Mouse (Mus musculus) embryonic facial prominence, embryonic 13.5 days (tissue): ENCODE data around the gene Serinc3. TPM values are rescaled to one million over a fixed set of nuclear protein-coding genes. Genes with fewer than 3 reads are reported as not detected.
"Not testable (repeated sequence)": the region's sequence is repeated elsewhere in the genome, so short reads cannot be mapped to it uniquely, and the experiment has no call there.

Experiments used
- ATAC-seq: fragments of 200-750 bp; cut with Nextera tagmentation; 2 replicates; pipeline ENCODE4 v1.8.0; 2017; ENCODE audit warnings: low read depth; ENCODE audit not compliant: insufficient number of reproducible peaks, insufficient read depth, low FRiP score, low TSS enrichment
- H3K27ac ChIP-seq: fragments of 300-500 bp; sonication (generic); 2 replicates; pipeline ENCODE4 v1.5.1; 2015; ENCODE audit warnings: moderate library complexity, mild to moderate bottlenecking, inconsistent platforms
- H3K27me3 ChIP-seq: fragments of 300-500 bp; sonication (generic); 2 replicates; pipeline ENCODE4 v1.6.1; 2015; ENCODE audit warnings: mild to moderate bottlenecking, inconsistent platforms
- H3K36me3 ChIP-seq: fragments of 300-500 bp; sonication (generic); 2 replicates; pipeline ENCODE4 v1.6.1; 2015; ENCODE audit warnings: mild to moderate bottlenecking, inconsistent platforms
- H3K4me1 ChIP-seq: fragments of 300-500 bp; sonication (generic); 2 replicates; pipeline ENCODE4 v1.6.1; 2015; ENCODE audit warnings: inconsistent platforms
- H3K4me2 ChIP-seq: fragments of 300-500 bp; sonication (generic); 2 replicates; pipeline ENCODE4 v1.6.1; 2015; ENCODE audit warnings: moderate library complexity, mild to moderate bottlenecking, inconsistent platforms
- H3K4me3 ChIP-seq: fragments of 300-500 bp; sonication (generic); 2 replicates; pipeline ENCODE4 v1.5.1; 2015; ENCODE audit warnings: mild to moderate bottlenecking, inconsistent platforms
- H3K9ac ChIP-seq: fragments of 300-500 bp; sonication (generic); 2 replicates; pipeline ENCODE4 v1.6.1; 2015; ENCODE audit warnings: mild to moderate bottlenecking, inconsistent platforms
- H3K9me3 ChIP-seq: fragments of 300-500 bp; sonication (generic); 2 replicates; pipeline ENCODE4 v1.6.1; 2016; ENCODE audit warnings: inconsistent platforms
- WGBS: fragments of 180-500 bp; shearing (Covaris S2); methylation state at CpG from one replicate; pipeline ENCODE4 v1.1.7; 2015; ENCODE audit warnings: mixed read lengths; 5-methylcytosine and 5-hydroxymethylcytosine counted together
- polyA plus RNA-seq: library from polyadenylated mRNA; unstranded; fragments of >200 nt; fragmentation: Nextera tagmentation; extraction: Ambion mirVana; gene quantifications from 2 replicates; pipeline ENCODE4 v1.2.1, GENCODE M21; 2015

Serinc3 gene
- polyA plus RNA-seq, 1 experiment from 2014 or later = 26.4 TPM

DNA sequence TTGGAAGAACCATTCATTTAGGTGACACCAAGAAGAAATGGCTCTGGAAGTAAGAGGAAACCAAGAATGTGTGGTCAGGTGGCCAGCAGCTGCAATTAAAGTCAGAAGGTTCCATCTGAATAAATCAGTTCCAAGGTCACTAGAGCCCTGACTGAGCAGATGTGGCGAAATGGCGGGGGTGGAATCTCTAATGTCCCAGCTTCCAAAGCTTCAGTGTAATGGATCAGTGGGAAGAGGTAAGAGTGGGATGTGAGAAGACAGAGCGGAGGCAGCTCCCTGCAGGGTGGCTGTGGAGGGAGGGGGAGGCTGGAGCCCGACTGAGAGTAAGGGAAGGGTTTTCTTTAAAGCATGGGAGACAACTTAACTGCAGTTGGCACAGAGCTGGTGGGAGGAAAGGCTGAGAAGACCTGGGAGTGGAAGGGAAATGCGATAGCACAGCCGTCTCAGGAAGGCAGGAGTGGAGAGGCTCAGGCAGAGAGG lies 16.5 kb upstream of the Serinc3 start:
- no peaks in the 10 kb centered on the region for H3K9me3 ChIP-seq
- H3K4me1 ChIP-seq = peaks cover 17% of the 10 kb centered on the region
- no peak for ATAC-seq
- H3K36me3 ChIP-seq = no peaks in the 10 kb centered on the region
- H3K27me3 ChIP-seq = no peaks in the 10 kb centered on the region
- H3K4me3 ChIP-seq = no peak overlapping the region
- no peak overlapping the region for H3K4me2 ChIP-seq
- 0 out of 2 replicates have a peak overlapping the region, but pooled peaks have one; percentile 27 for H3K9ac ChIP-seq
- 50% methylated on average over 6 of the region's 6 CpGs for WGBS
- H3K27ac ChIP-seq = no peak overlapping the region

DNA sequence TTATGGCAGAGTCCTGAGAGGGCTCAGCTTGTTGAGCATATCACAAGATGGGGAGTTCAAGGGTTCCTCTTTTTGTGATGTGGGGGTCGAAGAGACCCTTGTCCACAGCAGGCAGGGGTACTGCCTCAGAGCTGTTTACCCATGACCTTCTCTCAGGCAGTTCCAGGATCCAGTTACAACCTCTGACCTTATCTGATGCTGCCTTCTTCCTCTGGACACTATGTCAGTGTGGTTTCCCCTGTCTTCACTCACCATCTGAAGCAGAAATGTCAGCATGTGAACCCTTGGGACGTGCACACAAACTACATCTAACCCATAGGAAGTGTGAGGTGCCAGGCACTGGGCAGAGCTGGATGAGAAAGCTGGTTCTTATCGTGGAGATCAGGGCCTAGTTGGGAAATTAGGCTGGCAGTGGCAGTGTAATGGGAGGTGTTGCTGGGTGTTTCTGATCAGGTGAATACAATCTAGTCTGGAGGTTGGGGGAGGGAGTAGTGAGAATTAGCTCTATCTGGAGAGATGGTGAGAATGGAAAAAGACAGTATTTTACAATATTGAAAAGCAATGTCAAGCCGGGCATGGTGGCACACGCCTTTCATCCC lies 15.3 kb upstream of the Serinc3 start:
- Histone ChIP-seq H3K36me3 (no peaks in the 10 kb centered on the region), H3K9ac (no peak overlapping the region), H3K27ac (no peak overlapping the region), H3K27me3 (no peaks in the 10 kb centered on the region), H3K9me3 (no peaks in the 10 kb centered on the region), H3K4me2 (no peak overlapping the region), H3K4me1 (peaks cover 17% of the 10 kb centered on the region), H3K4me3 (no peak overlapping the region)
- 67% methylated on average over 5 of the region's 5 CpGs for WGBS
- no peak for ATAC-seq

DNA sequence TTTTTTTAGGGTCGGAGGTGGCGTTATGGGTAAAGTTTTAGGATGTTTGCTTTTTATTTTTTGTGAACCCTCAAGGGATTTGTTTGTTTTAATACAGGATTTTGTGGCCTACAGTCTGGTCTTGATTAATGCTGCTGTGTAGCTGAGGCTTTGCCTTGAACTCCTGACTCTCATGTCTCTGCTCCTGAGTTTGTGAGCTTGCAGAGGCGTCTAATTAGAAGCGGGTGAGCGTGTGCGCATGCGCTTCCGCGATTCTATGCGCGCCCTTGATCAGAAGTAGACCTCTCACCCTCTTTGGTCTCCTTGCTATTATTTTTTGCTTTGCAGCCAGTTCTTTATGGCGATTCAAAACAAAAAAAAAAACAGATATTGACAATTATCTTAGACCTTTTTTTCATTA lies 14.5 kb upstream of the Serinc3 start:
- H3K27me3 ChIP-seq = no peaks in the 10 kb centered on the region
- H3K4me3 ChIP-seq = peak overlapping the region; percentile 85
- H3K9me3 ChIP-seq = no peaks in the 10 kb centered on the region
- H3K4me2 ChIP-seq = peak overlapping the region; percentile 60
- H3K27ac ChIP-seq = peak overlapping the region; percentile 30; the same call in 1 of the 2 replicates
- no peaks in the 10 kb centered on the region for H3K36me3 ChIP-seq
- peak overlapping the region; percentile 85; the same call in 1 of the 2 replicates for H3K9ac ChIP-seq
- peaks cover 17% of the 10 kb centered on the region for H3K4me1 ChIP-seq
- no peak for ATAC-seq
- 55% methylated on average over 12 of the region's 12 CpGs for WGBS

GRCm38 (mm10) chr2:163658941-163659340 lies 14.0 kb upstream of the Serinc3 start:
- Histone ChIP-seq H3K9ac (peak overlapping the region; percentile 85), H3K9me3 (no peaks in the 10 kb centered on the region), H3K4me2 (peak overlapping the region; percentile 60), H3K27me3 (no peaks in the 10 kb centered on the region), H3K36me3 (no peaks in the 10 kb centered on the region), H3K4me3 (peak overlapping the region; percentile 85), H3K4me1 (peaks cover 17% of the 10 kb centered on the region), H3K27ac (peak overlapping the region; percentile 30; the same call in 1 of the 2 replicates)
- ATAC-seq = no peak
- under 1% methylated on average over 8 of the region's 8 CpGs for WGBS

DNA sequence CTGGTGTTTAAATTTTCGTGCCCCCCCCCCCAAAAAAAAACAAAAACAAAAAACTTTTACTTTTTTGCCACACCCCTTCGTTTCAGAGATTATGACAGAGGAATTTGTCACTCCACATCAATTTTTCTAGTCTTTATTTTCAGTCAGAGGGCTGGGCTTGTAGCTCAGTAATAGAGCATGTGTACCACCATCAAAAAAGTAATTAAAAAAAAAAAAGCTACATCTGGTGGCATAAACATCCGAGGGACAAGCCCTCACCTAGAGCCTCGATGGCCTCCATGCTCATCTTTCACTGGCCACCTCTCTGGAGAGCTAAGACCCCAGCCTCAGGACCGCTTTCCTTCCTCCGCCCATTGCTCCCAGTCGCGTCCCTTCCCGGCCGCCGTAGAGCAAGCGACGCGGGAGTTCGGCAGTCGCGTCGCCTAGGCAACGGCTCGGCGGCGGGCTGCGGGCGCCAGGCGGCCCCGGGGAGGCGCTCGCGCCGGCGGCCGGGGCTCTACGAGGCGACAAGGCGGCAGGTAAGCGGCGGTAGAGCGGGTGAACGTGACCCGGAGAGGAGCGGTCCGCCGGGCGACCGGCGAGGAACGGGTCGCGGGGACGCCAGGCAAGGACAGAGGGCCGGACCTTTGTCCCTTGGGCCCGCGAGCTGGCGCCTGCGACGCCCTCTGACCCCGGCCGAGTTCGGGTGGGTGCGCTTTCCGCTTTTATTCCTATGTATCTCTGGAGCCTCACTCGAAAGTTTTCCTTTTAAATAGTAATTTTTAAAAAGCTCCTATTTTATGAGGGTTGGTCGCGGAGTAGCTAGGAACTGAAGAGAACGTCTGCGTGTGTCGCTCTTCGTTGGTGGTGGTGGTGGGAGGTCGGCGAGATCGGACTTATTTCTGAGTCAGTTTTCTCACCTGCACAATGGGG lies 13.3 kb upstream of the Serinc3 start, which contains the start of gene Pkig:
Gene Pkig, plus strand, starts transcription at position 412 of the 912 bp plus-strand sequence.
- Histone ChIP-seq H3K27ac (peak within 1 kb of the TSS; percentile 68), H3K4me2 (peak within 1 kb of the TSS; percentile 60), H3K9ac (peak within 1 kb of the TSS; percentile 85), H3K9me3 (no peaks in the 10 kb centered on the region), H3K4me1 (peaks cover 17% of the 10 kb centered on the region), H3K36me3 (no peaks in the 10 kb centered on the region), H3K27me3 (no peaks in the 10 kb centered on the region), H3K4me3 (peak within 1 kb of the TSS; percentile 85)
- WGBS = under 1% methylated on average over 71 of the region's 71 CpGs
- ATAC-seq = peak; percentile 72

DNA sequence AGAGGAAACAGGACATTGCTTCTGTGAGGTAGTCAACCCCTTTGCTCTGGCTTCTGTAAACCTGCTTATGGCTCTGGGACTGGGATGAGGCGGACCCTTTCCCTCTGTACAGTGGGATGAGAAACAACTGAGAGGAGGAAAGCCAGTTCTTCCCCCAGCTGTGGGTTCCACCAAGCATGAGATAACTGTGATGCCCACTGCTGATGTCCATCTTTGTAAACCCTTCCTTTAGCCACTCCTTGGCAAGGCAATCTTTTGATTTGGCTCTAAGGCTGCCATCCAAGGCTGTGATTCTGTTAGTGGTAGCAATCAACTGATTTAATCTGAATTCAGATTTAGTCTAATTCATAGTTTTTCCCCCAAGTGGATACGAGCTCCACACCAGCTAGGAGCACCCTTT lies 12.6 kb upstream of the Serinc3 start:
- no peaks in the 10 kb centered on the region for H3K36me3 ChIP-seq
- H3K4me3 ChIP-seq = no peak overlapping the region
- no peak overlapping the region for H3K9ac ChIP-seq
- no peaks in the 10 kb centered on the region for H3K27me3 ChIP-seq
- no peak overlapping the region for H3K27ac ChIP-seq
- no peaks in the 10 kb centered on the region for H3K9me3 ChIP-seq
- ATAC-seq = no peak
- WGBS = 78% methylated on average over 2 of the region's 2 CpGs
- H3K4me1 ChIP-seq = peaks cover 17% of the 10 kb centered on the region
- no peak overlapping the region for H3K4me2 ChIP-seq

DNA sequence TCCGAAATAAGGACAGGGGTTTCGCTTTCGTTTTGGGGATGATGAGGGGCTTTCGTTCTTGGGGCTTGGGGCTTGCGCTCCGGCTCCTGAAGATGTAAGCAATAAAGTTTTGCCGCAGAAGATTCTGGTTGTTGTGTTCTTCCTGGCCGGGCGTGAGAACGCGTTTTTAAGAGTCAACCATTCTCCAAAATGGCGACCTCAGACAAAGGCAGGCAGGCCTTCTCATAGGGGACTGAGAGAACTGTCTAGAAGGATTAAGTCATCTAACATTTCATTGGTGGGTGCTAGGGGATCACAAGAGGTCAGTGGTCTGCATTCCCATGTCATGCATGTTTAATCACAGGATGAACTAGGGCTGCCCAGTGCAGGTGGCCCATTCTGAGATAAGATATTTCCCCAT lies 10.8 kb upstream of the Serinc3 start:
- ATAC-seq, H3K4me2 ChIP-seq, H3K36me3 ChIP-seq, H3K27me3 ChIP-seq, H3K9ac ChIP-seq, H3K4me1 ChIP-seq, H3K27ac ChIP-seq, H3K9me3 ChIP-seq, H3K4me3 ChIP-seq: not testable (repeated sequence)
- WGBS = 95% methylated on average over 9 of the region's 12 CpGs

GRCm38 (mm10) chr2:163646461-163647080 lies 1.6 kb upstream of the Serinc3 start:
- Histone ChIP-seq H3K4me3 (no peak overlapping the region), H3K27ac (no peak overlapping the region), H3K9ac (no peak overlapping the region), H3K9me3 (peaks cover 5% of the 10 kb centered on the region; the same call in 1 of the 2 replicates), H3K4me2 (no peak overlapping the region), H3K4me1 (peaks cover 22% of the 10 kb centered on the region), H3K27me3 (no peaks in the 10 kb centered on the region), H3K36me3 (no peaks in the 10 kb centered on the region)
- ATAC-seq = no peak
- WGBS = 89% methylated on average over 5 of the region's 5 CpGs

DNA sequence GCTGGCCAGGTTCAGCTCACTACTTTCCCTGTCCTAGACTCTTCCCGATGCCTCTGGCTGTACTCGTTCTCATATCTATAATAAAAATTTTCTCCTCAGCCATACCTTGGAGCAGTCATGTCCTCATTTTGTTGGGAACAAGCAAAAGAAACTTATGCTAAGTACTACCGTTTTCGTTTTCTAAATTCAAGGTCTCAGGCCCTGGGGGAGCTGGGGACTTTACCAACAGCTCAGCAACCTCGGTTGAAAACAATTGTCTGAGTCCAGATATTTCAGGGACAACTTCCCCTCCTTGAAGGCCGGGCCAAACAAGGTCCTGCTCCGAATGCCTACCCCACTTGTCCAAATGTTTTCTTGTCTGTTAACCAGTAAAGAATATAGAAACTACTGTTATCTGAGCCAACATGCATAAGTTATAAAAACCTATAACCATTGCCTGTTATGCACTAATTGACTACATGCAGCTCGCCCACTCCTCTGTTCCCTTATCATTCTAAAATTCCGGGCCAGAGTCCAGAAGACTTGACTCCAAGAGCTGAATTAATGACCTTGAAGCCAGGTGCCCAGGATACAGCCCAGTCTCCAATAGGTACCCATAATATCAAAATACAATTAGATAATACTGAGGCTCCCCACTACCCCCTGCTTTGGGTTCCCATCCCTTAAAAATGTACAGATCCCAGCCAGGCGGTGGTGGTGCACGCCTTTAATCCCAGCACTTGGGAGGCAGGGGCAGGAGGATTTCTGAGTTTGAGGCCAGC lies 949 bp upstream of the Serinc3 start:
- WGBS = 78% methylated on average over 11 of the region's 11 CpGs
- H3K4me1 ChIP-seq = peaks cover 22% of the 10 kb centered on the region
- peak overlapping the region; percentile 64; the same call in 1 of the 2 replicates for H3K4me2 ChIP-seq
- H3K27ac ChIP-seq = peak overlapping the region; percentile 98
- H3K9ac ChIP-seq = 0 out of 2 replicates have a peak overlapping the region, but pooled peaks have one; percentile 89
- 0 out of 2 replicates have a peak, but pooled peaks cover 5% of the 10 kb centered on the region for H3K9me3 ChIP-seq
- no peaks in the 10 kb centered on the region for H3K36me3 ChIP-seq
- no peaks in the 10 kb centered on the region for H3K27me3 ChIP-seq
- no peak overlapping the region for H3K4me3 ChIP-seq
- ATAC-seq = no peak

DNA sequence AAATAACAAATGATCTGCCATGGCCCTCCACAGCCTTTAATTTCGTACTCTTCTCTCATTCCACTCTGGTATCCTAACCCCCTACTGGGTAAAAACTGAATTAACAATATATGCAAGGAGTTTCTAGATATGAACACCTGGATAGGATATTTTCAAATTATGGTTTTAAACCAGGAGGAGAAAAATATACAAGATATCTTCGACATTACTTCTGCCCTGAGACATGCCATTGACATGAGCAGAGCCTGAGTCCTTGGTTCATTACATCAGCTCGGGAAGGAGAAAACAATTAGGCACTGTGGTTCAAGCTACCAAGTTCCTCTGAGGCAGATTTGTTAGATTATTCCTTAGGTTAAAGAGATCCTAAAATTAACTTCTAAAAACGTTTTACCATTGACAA lies 884 bp downstream of the Serinc3 start:
- Histone ChIP-seq H3K27ac (peak overlapping the region; percentile 98), H3K4me3 (peak overlapping the region; percentile 91), H3K4me1 (peaks cover 22% of the 10 kb centered on the region), H3K27me3 (no peaks in the 10 kb centered on the region), H3K9me3 (no peaks in the 10 kb centered on the region), H3K9ac (peak overlapping the region; percentile 89), H3K36me3 (0 out of 2 replicates have a peak, but pooled peaks cover 5% of the 10 kb centered on the region), H3K4me2 (peak overlapping the region; percentile 64)
- WGBS = 8% methylated on average over 4 of the region's 4 CpGs
- ATAC-seq = no peak

DNA sequence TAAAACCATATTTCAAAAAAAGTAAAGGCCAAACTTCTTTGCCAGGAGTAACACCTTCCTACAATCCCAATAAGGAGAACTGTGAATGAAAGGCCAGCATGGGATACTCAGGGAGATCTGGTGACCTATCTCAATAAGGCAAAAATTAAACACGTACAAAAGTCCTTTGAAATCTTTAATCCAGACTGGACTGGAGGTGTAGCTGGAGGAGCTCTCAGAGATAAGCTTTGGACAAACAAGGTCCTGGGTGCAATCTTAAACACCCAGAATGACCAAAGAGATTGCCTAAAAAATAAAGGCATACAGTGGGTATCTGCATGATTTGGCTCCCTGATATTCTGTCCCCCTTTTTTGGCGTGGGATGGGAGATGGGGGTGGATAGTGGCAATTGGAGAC lies 1.4 kb downstream of the Serinc3 start:
- WGBS = 79% methylated on average over 2 of the region's 2 CpGs
- H3K4me1 ChIP-seq = peaks cover 22% of the 10 kb centered on the region
- peak overlapping the region; percentile 91 for H3K4me3 ChIP-seq
- H3K36me3 ChIP-seq = peaks cover 8% of the 10 kb centered on the region; the same call in 1 of the 2 replicates
- H3K9me3 ChIP-seq = no peaks in the 10 kb centered on the region
- no peaks in the 10 kb centered on the region for H3K27me3 ChIP-seq
- peak overlapping the region; percentile 89 for H3K9ac ChIP-seq
- H3K27ac ChIP-seq = peak overlapping the region; percentile 98; the same call in 1 of the 2 replicates
- peak overlapping the region; percentile 64 for H3K4me2 ChIP-seq
- ATAC-seq = no peak
